Mouse (Mus musculus) kidney, adult 8-10 months (tissue): ENCODE data around the gene Vmn1r209.
"Not testable (repeated sequence)": the region's sequence is repeated elsewhere in the genome, so short reads cannot be mapped to it uniquely, and the experiment has no call there.

Source experiments
- DNase-seq, 2 experiments: peaks; one replicate each; pipeline ENCODE4 v3.0.0; 2022

Gene Vmn1r209

DNA sequence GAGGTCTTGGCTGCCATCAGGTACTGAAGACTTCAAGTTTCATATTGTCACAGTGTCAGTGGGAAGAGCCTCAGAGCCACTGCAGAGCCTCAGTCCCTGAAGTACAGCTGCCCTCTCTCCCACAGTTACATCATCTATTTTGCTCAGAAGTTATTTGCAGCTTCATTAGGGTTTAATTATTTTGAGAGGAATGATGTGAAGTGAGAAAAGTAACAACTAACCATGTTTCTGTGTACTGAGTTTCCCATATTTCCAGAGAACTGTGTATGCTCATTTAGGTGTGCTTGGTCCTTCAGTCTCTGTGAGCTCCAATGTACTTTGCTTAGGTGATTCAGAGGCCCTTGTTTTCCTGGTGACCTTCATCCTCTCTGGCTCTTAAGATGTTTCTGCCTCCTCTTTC is at the start of gene Vmn1r209:
Gene Vmn1r209, minus strand, starts transcription at position 101 of the 400 bp plus-strand sequence.
- DNase-seq, result not testable (repeated sequence)

DNA sequence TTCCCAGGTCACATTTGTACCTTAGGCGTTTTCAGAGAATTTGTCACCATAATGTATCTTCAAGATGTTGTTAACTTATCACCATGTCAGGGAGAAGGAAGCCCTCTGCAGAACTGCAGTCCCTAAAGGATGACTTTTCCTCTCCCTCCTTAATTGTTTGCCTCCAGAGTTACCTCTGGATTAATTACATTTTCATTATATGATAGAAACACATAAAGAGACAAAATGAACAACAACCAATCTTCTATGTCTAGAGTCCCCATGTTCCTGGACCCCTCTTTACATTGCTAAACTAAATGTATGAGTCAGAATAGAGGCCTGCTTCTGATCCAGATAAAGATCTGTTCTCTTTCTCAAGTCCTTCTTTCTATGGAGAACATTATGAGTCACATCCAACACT is 48.0 kb upstream of the Vmn1r209 start, which contains the start of gene Vmn1r211:
Gene Vmn1r211, minus strand, starts transcription at position 101 of the 400 bp plus-strand sequence.
- no peak for DNase-seq

DNA sequence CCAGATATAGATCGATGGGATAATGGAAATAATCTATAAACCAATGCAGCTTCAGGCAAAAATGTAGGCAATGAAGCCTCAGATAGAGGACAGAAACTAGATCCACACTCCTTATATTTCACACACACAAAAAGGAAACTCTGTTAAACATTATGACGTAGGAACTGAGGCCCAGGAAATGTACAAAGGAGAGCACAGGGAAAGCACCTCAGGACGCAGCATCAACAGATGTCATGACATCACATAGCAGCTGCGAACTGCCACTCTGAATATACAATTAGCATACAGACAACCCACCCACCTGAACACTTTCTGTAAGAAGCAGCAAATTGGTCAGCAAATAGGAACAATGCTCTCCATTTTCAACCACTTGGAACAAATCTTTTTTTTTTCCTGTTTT is 45.3 kb upstream of the Vmn1r209 start:
- DNase-seq, result no peak

DNA sequence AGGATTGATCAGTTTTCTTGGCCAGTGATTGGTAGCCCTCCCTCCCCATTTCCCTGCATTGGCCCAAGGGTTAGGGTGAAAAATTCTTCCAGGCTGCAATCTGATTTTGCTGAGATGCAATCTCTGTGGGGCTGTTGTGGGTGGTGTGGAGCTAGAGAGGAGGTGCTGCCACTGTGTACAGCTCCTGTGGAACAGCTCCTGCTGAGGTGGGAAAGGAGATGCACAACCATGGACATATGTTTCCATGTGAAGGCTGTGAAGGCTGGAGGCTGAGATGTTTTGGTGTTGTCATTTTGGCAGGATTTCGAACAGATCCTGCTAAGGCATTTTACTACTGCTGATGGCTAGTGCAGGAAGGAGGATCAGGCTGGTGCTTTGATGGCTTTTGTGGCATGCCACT is 37.3 kb upstream of the Vmn1r209 start:
- DNase-seq, result no peak

DNA sequence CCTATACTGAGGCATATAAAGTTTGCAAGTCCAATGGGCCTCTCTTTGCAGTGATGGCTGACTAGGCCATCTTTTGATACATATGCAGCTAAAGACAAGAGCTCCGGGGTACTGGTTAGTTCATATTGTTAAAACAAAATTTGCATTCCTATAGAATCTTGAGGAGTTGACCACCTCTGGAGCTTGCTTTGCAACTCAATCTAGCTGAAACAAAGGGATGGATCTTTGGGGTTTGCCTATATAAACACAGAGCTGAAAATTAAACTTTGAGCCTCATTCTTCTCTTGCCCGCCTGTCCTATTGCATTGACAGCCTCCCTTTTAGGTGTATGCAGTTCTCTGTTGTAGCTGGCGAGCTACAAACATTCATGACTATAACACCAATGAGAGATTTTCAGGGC is 34.8 kb upstream of the Vmn1r209 start:
- not testable (repeated sequence) for DNase-seq

DNA sequence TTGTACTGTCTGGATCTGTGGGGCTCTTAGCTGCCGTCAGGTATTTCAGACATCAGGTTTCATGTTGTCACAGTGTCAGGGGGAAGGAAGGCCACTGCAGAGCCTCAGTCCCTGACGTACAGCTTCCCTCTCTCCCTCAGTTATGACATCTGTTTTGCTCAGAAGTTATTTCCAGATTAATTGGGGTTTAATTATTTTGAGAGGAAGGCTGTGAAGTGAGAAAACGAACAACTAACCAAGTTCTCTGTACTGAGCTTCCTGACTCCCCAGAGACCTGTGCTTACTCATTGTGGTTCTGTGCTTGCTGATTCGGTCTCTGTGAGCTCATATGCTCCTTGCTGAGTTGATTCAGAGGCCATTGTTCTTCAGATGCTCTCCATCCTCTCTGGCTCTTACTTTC is 21.8 kb upstream of the Vmn1r209 start, which contains the start of gene Vmn1r210:
Gene Vmn1r210, minus strand, starts transcription at position 101 of the 400 bp plus-strand sequence.
- DNase-seq, result no peak

DNA sequence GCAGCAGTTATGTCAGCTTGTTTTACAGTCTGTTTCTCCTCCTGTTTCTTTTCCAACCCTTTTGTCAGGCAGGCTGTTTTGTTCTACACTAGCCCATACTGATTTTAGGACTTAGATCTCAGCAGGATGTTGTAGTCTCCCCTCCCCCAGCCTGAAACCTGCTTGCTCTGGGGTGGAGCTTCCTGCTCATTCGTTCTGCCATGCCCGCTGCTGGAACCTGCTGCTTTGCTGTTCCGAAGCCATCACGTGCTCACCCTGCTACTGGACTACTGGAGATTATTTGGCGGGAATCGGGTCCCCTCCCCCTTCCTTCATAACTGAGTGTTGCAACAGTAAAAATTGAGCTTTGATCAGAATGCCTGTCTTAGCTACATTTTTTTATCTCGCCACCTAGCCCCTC is 19.9 kb upstream of the Vmn1r209 start:
- not testable (repeated sequence) for DNase-seq

DNA sequence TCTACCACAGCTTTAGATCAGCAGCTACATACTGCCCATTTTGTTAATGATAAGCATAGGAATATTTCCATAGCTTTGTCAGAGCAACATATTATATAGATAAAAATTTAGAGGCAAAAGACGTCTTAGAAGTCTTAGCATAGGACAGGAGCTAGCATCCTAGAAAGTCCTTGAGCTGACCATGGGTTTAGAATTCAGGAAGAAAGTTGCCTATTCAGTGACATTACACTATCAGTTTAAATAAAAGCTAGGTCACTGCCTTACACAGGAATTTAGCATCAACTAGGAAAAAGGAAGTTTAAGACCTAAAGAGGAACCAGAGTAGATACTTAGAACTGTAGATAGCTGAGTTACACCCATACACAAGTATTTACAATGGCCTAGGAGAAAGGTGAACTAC is 12.1 kb upstream of the Vmn1r209 start:
- not testable (repeated sequence) for DNase-seq

DNA sequence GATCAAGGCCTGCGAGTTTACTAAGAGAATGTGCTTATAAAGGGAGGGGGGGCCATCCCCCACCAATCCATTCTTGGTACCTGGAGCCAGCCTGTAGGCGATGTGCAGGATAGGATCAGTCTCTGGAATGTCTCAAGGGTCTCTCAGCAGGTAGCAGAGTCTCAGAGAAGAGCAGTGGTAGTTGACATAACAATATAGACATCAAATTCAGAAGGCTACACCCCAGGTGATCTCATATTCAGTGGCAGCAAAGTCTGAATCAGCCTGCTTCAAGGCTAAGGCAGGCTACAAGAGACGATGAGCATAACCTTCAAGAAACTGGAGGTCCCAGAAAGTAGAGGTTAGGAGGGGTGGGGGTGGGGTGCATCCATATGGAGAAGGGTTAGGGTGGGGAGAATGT is 21.4 kb downstream of the Vmn1r209 start:
- DNase-seq, result not testable (repeated sequence)

DNA sequence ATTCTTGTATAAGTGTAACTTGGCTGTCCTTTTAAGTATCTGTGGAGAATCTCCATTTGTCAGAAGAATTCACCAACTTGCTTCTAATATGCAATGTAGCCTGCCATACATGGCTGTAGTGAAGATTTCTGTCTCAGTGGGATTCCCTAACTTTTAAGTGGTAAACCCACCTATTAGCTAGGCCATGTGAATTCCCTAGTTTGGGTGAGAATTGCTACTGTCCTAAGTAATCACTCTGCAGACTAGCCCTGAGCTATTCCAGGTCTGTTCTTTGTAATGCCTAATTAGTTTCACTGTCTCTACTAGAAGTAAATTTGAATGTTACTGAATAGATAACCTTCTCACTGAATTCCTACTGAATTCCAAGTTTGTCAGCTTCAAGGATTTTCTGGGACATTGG is 25.3 kb downstream of the Vmn1r209 start:
- not testable (repeated sequence) for DNase-seq

DNA sequence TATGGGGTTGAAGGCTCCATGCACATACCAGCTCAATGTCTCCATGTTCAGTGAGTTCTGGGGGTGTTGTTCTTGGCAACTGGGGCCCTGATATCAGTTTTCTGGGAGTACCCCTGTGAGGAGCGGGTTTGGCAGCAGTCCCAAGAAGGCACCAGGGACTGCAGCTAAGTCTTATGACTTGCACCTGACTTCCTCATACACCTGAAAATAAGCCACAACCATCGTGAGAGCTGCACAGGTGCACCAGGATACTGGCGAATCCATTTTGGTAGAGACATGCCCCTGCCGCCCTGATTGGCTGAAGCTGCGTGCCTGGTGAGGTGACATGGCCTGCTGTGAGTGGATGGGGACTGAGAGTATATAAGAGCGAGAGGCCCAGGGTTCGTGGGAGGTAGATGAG is 32.2 kb downstream of the Vmn1r209 start, which contains the start of gene Vmn1r208:
Gene Vmn1r208, minus strand, starts transcription at position 101 of the 400 bp plus-strand sequence.
- not testable (repeated sequence) for DNase-seq

DNA sequence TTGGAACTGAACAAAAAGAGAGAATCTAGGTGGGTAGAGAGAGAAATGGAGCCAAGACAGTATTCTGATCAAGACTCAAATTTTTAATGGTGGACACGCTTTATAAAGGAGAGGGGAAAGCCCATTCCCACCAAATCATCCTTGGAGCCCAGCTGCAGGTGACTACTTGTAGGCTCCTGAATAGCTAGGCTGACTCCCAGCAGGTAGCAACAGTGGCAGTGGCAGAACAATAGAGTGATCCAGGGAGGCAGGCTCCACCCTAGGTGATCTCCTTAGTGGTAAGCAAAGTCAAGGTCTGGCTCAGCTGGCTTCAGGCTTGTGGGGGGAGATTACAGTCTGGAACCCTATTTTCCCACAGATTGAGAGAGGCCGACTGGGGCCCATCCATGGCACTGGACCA is 37.9 kb downstream of the Vmn1r209 start:
- not testable (repeated sequence) for DNase-seq
